Mouse (Mus musculus) embryonic facial prominence, embryonic 15.5 days (tissue): ENCODE measurements at regions not wholly inside any gene's neighbourhood (a gene's known extent, or its start where the extent isn't known, plus 50 kb on each side); places are given as distances from the start of the nearest gene placed in this dataset.

ENCODE experiments used
- ATAC-seq: fragments of 200-750 bp; cut with Nextera tagmentation; 2 replicates; pipeline ENCODE4 v1.8.0; 2017; ENCODE audit warnings: low read depth, moderate TSS enrichment; ENCODE audit not compliant: insufficient number of reproducible peaks, low FRiP score, low TSS enrichment
- H3K27ac ChIP-seq: fragments of 300-500 bp; sonication (generic); replicated peaks from 2 replicates; pipeline ENCODE4 v1.5.1; 2015; ENCODE audit warnings: mild to moderate bottlenecking, inconsistent platforms
- H3K27me3 ChIP-seq: fragments of 300-500 bp; sonication (generic); 2 replicates; pipeline ENCODE4 v1.6.1; 2015; ENCODE audit warnings: inconsistent platforms
- H3K36me3 ChIP-seq: fragments of 300-500 bp; sonication (generic); 2 replicates; pipeline ENCODE4 v1.6.1; 2015; ENCODE audit warnings: mild to moderate bottlenecking, inconsistent platforms
- H3K4me1 ChIP-seq: fragments of 300-500 bp; sonication (generic); 2 replicates; pipeline ENCODE4 v1.6.1; 2015; ENCODE audit warnings: inconsistent platforms
- H3K4me2 ChIP-seq: fragments of 300-500 bp; sonication (generic); replicated peaks from 2 replicates; pipeline ENCODE4 v1.6.1; 2015; ENCODE audit warnings: mild to moderate bottlenecking, inconsistent platforms
- H3K4me3 ChIP-seq: fragments of 300-500 bp; sonication (generic); replicated peaks from 2 replicates; pipeline ENCODE4 v1.5.1; 2015; ENCODE audit warnings: mild to moderate bottlenecking, inconsistent platforms
- H3K9ac ChIP-seq: fragments of 300-500 bp; sonication (generic); 2 replicates; pipeline ENCODE4 v1.6.1; 2015; ENCODE audit warnings: inconsistent platforms
- H3K9me3 ChIP-seq: fragments of 300-500 bp; sonication (generic); replicated peaks from 2 replicates; pipeline ENCODE4 v1.6.1; 2016; ENCODE audit warnings: inconsistent platforms
- WGBS: fragments of 180-500 bp; shearing (Covaris S2); methylation state at CpG from one replicate; pipeline ENCODE4 v1.1.7; 2015; 5-methylcytosine and 5-hydroxymethylcytosine counted together

GRCm38 (mm10) chr4:34371281-34372032 is 179.3 kb upstream of the Akirin2 start:
- WGBS: 33% methylated on average over 8 of the region's 8 CpGs
- Histone ChIP-seq H3K27ac (no peak overlapping the region), H3K4me1 (no peaks in the 10 kb centered on the region), H3K9me3 (no peaks in the 10 kb centered on the region), H3K9ac (no peak overlapping the region), H3K4me2 (no peak overlapping the region), H3K27me3 (no peaks in the 10 kb centered on the region), H3K36me3 (no peaks in the 10 kb centered on the region), H3K4me3 (no peak overlapping the region)
- ATAC-seq: no peak

DNA sequence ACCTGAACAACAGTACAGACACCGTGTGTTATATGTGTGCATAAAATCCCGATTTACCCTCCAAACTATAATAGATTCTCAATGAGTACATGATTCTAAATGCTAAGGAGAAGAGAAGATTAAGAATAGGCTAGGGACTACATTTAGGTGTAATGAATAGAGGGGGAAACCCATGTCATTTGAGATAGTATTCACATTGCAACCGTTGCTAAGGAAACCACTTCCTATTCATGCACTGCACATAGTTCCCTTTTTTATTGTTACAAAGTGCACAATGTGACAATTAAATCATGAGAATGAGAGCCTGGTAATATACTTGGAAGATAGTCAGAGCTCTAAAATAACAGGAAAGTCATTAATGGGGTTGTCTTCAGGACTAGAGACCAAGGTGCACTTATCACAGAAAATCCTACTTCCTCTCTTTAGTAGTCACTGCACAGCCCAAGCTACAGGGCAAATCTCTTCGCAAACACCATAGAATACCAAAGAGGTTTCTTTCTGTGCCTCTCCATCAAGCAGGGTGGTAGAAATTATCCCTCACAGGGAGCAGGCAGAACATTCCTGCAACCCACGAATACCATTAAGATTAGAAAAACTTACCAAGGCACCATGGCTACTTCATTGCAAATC is 164.3 kb upstream of the Akirin2 start:
- WGBS: 82% methylated on average over 5 of the region's 5 CpGs
- no peaks in the 10 kb centered on the region for H3K4me1 ChIP-seq
- no peak overlapping the region for H3K4me2 ChIP-seq
- no peaks in the 10 kb centered on the region for H3K9me3 ChIP-seq
- no peaks in the 10 kb centered on the region for H3K27me3 ChIP-seq
- no peaks in the 10 kb centered on the region for H3K36me3 ChIP-seq
- ATAC-seq: no peak
- H3K27ac ChIP-seq: no peak overlapping the region
- H3K4me3 ChIP-seq: no peak overlapping the region
- no peak overlapping the region for H3K9ac ChIP-seq

- no peak overlapping the region for H3K27ac ChIP-seq
- 91% methylated on average over 5 of the region's 5 CpGs for WGBS
- H3K27me3 ChIP-seq: no peaks in the 10 kb centered on the region
- no peak overlapping the region for H3K9ac ChIP-seq
- H3K4me3 ChIP-seq: no peak overlapping the region
- no peak overlapping the region for H3K4me2 ChIP-seq
- H3K9me3 ChIP-seq: no peaks in the 10 kb centered on the region
- no peaks in the 10 kb centered on the region for H3K36me3 ChIP-seq
- no peaks in the 10 kb centered on the region for H3K4me1 ChIP-seq
- no peak for ATAC-seq
These were observed 159.2 kb upstream of the Akirin2 start for GRCm38 (mm10) chr4:34391499-34391898.

GRCm38 (mm10) chr4:34403061-34403460 is 147.7 kb upstream of the Akirin2 start:
- no peak overlapping the region for H3K4me2 ChIP-seq
- H3K4me3 ChIP-seq: no peak overlapping the region
- no peaks in the 10 kb centered on the region for H3K36me3 ChIP-seq
- ATAC-seq: no peak
- no peak overlapping the region for H3K9ac ChIP-seq
- H3K9me3 ChIP-seq: no peaks in the 10 kb centered on the region
- 0 out of 2 replicates have a peak, but pooled peaks cover 5% of the 10 kb centered on the region for H3K4me1 ChIP-seq
- no peak overlapping the region for H3K27ac ChIP-seq
- no peaks in the 10 kb centered on the region for H3K27me3 ChIP-seq
- 41% methylated on average over 2 of the region's 2 CpGs for WGBS

DNA sequence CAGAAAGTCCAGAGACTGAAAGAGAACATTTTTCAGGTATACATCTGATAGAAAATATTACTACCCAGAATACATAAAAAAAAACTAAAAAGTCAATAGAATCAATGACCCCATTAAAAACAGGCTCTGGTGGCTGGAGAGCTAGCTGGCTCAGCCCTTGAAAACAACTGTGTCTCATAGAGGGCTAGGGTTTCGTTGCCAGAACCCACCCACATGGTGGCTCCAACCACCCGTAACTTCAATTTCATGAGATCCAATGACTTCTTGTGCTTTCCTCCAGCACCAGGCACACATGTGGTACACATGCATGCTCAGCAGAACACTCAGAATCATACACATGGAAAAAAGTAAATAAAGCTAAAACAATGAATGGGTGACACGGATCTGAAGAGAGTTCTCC is 143.6 kb upstream of the Akirin2 start:
- no peaks in the 10 kb centered on the region for H3K27me3 ChIP-seq
- no peak overlapping the region for H3K9ac ChIP-seq
- no peaks in the 10 kb centered on the region for H3K36me3 ChIP-seq
- H3K27ac ChIP-seq: no peak overlapping the region
- WGBS: 46% methylated on average over 3 of the region's 3 CpGs
- H3K4me3 ChIP-seq: no peak overlapping the region
- H3K4me1 ChIP-seq: 0 out of 2 replicates have a peak, but pooled peaks cover 5% of the 10 kb centered on the region
- H3K9me3 ChIP-seq: no peaks in the 10 kb centered on the region
- no peak for ATAC-seq
- no peak overlapping the region for H3K4me2 ChIP-seq

GRCm38 (mm10) chr4:34420970-34421369 is 129.8 kb upstream of the Akirin2 start:
- no peak overlapping the region for H3K4me2 ChIP-seq
- H3K27ac ChIP-seq: no peak overlapping the region
- H3K36me3 ChIP-seq: no peaks in the 10 kb centered on the region
- ATAC-seq: no peak
- WGBS: 72% methylated on average over 6 of the region's 6 CpGs
- no peaks in the 10 kb centered on the region for H3K27me3 ChIP-seq
- H3K4me1 ChIP-seq: no peaks in the 10 kb centered on the region
- H3K9ac ChIP-seq: no peak overlapping the region
- no peaks in the 10 kb centered on the region for H3K9me3 ChIP-seq
- H3K4me3 ChIP-seq: no peak overlapping the region

DNA sequence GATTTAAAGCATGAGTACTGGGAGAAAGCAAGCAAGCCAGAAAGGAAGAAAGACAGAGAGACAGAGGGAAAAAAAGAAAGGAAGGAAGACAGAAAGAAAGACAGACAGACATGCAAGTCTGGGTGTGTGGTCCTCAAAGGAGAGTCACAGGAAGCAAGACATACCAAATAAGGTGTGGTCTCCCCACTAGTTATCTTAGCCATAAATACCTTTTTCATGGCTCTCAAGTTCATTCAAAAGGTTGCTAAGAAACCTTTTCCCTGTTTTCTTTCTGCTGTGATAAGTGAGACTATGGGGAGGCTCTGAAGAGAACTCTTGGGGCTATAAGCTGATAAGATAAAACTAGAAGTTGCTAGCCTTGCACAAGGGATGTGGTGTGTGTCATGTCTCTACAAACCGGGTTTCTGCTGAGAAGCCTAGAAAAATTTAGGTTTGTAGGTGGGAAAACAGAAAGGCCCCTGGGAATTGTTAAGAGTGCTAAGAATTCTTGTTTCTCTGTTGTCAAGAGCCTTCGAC is 126.5 kb upstream of the Akirin2 start:
- Histone ChIP-seq H3K4me1 (no peaks in the 10 kb centered on the region), H3K27ac (no peak overlapping the region), H3K27me3 (no peaks in the 10 kb centered on the region), H3K9ac (no peak overlapping the region), H3K4me2 (no peak overlapping the region), H3K9me3 (no peaks in the 10 kb centered on the region), H3K4me3 (no peak overlapping the region), H3K36me3 (no peaks in the 10 kb centered on the region)
- WGBS: 65% methylated on average over 2 of the region's 2 CpGs
- no peak for ATAC-seq

DNA sequence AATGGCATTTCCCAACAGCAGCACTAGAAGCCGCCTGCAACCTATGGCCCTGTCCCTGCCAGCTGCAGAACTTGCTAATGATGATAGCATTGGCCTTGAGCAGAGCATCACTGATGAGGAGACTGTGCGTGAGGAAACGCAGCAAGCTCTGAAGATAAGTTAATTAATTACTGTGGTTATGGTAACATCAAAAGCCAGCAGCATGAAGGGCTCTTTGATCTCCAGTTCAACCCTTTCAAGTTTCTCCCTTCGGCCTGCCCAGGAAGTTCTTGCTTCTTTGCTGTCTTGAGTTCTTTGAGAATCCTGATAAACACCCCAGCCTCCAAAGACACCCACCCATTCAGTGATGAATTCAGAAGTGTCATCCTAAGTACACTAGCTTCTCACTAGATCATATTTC is 121.7 kb upstream of the Akirin2 start:
- no peak for ATAC-seq
- Histone ChIP-seq H3K4me2 (no peak overlapping the region), H3K4me3 (no peak overlapping the region), H3K27me3 (no peaks in the 10 kb centered on the region), H3K9ac (no peak overlapping the region), H3K9me3 (no peaks in the 10 kb centered on the region), H3K27ac (no peak overlapping the region), H3K36me3 (no peaks in the 10 kb centered on the region), H3K4me1 (no peaks in the 10 kb centered on the region)
- 43% methylated on average over 4 of the region's 4 CpGs for WGBS

DNA sequence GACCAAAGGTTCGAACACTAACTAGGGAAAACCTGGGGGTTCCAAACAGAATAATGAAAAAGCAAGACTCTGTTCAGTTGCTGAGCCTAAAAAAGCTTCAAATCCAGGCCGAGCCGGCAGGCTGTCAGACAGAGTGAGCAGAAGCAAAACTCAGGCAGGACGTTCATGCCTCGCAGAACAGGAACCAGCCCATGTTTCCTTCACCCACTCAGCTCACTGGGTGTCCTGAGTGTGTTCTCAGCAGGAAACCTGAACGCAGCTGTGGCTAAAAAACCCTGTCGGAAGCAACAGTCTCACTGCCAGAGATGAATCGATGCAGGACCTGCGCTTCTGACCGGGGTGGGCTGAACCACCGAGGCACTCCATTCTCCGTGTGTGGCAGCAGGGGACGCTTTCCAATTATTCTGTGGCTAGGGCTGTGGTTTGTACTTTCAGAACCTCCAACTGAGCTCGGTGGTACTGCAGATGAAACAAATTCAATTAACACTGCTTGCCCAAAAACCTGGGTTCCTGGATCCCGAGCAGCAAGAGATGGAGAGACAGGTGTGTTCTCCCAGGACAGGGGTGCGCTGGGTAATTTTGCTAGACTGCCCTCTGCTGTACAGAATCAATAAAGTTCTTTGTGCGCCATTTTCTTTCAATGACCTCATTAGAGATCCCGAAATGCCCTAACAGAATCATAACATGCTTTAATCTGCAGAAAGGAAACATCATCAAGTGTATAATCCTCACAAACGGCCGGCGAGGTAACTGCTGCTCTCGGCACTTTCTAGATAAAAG is 121.1 kb upstream of the Akirin2 start:
- Histone ChIP-seq H3K27ac (no peak overlapping the region), H3K4me1 (no peaks in the 10 kb centered on the region), H3K4me2 (no peak overlapping the region), H3K9me3 (no peaks in the 10 kb centered on the region), H3K36me3 (no peaks in the 10 kb centered on the region), H3K9ac (no peak overlapping the region), H3K4me3 (no peak overlapping the region), H3K27me3 (no peaks in the 10 kb centered on the region)
- ATAC-seq: no peak
- 61% methylated on average over 22 of the region's 22 CpGs for WGBS

- Histone ChIP-seq H3K9me3 (no peaks in the 10 kb centered on the region), H3K4me2 (no peak overlapping the region), H3K4me1 (no peaks in the 10 kb centered on the region), H3K9ac (no peak overlapping the region), H3K27me3 (no peaks in the 10 kb centered on the region), H3K36me3 (no peaks in the 10 kb centered on the region), H3K27ac (no peak overlapping the region), H3K4me3 (no peak overlapping the region)
- WGBS: 77% methylated on average over 3 of the region's 3 CpGs
- no peak for ATAC-seq
These were observed 113.4 kb upstream of the Akirin2 start for GRCm38 (mm10) chr4:34437316-34437715.

DNA sequence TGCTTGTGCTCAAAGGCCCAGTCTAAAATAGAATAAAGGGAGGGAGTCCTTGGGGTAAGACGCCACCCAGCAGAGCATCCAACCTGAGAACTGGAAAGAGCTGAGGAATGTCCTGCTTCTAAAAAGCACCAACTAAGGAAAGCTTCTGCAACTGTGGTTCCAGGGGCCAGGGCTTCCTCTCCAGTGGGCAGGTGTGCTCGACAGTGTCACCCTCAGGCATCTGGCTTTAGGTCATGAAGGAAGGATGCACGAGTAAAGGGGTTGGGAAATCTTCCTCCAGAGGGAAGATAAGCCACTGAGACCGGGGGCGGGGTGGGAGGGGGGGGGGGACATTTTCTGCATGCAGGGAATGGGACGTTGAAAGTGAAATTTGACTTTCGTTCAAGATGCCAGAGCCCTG is 101.2 kb upstream of the Akirin2 start:
- no peaks in the 10 kb centered on the region for H3K4me1 ChIP-seq
- no peak overlapping the region for H3K27ac ChIP-seq
- no peaks in the 10 kb centered on the region for H3K36me3 ChIP-seq
- no peak for ATAC-seq
- no peaks in the 10 kb centered on the region for H3K27me3 ChIP-seq
- no peaks in the 10 kb centered on the region for H3K9me3 ChIP-seq
- H3K4me2 ChIP-seq: no peak overlapping the region
- WGBS: 76% methylated on average over 7 of the region's 7 CpGs
- no peak overlapping the region for H3K9ac ChIP-seq
- no peak overlapping the region for H3K4me3 ChIP-seq
